Mouse (Mus musculus) midbrain, embryonic 13.5 days (tissue): ENCODE measurements around the gene Atoh8. TPM values are rescaled to one million over a fixed set of nuclear protein-coding genes. Genes with fewer than 3 reads are reported as not detected.

Experiments
- ATAC-seq: fragments of 200-750 bp; cut with Nextera tagmentation; 2 replicates; pipeline ENCODE4 v1.8.0; 2017; ENCODE audit warnings: mild to moderate bottlenecking, moderate TSS enrichment, moderate library complexity
- H3K27ac ChIP-seq: fragments of 300-500 bp; sonication (generic); 2 replicates; pipeline ENCODE4 v1.5.1; 2015; ENCODE audit warnings: inconsistent platforms, mild to moderate bottlenecking, moderate library complexity
- H3K27me3 ChIP-seq: fragments of 300-500 bp; sonication (generic); 2 replicates; pipeline ENCODE4 v1.6.1; 2015; ENCODE audit warnings: mild to moderate bottlenecking, inconsistent platforms
- H3K36me3 ChIP-seq: fragments of 300-500 bp; sonication (generic); 2 replicates; pipeline ENCODE4 v1.6.1; 2015; ENCODE audit warnings: mild to moderate bottlenecking, inconsistent platforms
- H3K4me1 ChIP-seq: fragments of 300-500 bp; sonication (generic); replicated peaks from 2 replicates; pipeline ENCODE4 v1.6.1; 2015; ENCODE audit warnings: inconsistent platforms
- H3K4me2 ChIP-seq: fragments of 300-500 bp; sonication (generic); replicated peaks from 2 replicates; pipeline ENCODE4 v1.6.1; 2015; ENCODE audit warnings: moderate library complexity, mild to moderate bottlenecking, inconsistent platforms
- H3K4me3 ChIP-seq: fragments of 300-500 bp; sonication (generic); replicated peaks from 2 replicates; pipeline ENCODE4 v1.5.1; 2015; ENCODE audit warnings: mild to moderate bottlenecking, inconsistent platforms
- H3K9ac ChIP-seq: fragments of 300-500 bp; sonication (generic); replicated peaks from 2 replicates; pipeline ENCODE4 v1.6.1; 2015; ENCODE audit warnings: mild to moderate bottlenecking, inconsistent platforms
- H3K9me3 ChIP-seq: fragments of 300-500 bp; sonication (generic); 2 replicates; pipeline ENCODE4 v1.6.1; 2016; ENCODE audit warnings: mild to moderate bottlenecking, inconsistent platforms
- WGBS: fragments of 180-500 bp; shearing (Covaris S2); methylation state at CpG from one replicate; pipeline ENCODE4 v1.1.7; 2015; 5-methylcytosine and 5-hydroxymethylcytosine counted together
- polyA plus RNA-seq: library from polyadenylated mRNA; unstranded; fragments of >200 nt; fragmentation: Nextera tagmentation; extraction: Ambion mirVana; gene quantifications from 2 replicates; pipeline ENCODE4 v1.2.1, GENCODE M21; 2015

Atoh8 gene
- polyA plus RNA-seq, 1 experiment from 2014 or later = 3.8 TPM

DNA sequence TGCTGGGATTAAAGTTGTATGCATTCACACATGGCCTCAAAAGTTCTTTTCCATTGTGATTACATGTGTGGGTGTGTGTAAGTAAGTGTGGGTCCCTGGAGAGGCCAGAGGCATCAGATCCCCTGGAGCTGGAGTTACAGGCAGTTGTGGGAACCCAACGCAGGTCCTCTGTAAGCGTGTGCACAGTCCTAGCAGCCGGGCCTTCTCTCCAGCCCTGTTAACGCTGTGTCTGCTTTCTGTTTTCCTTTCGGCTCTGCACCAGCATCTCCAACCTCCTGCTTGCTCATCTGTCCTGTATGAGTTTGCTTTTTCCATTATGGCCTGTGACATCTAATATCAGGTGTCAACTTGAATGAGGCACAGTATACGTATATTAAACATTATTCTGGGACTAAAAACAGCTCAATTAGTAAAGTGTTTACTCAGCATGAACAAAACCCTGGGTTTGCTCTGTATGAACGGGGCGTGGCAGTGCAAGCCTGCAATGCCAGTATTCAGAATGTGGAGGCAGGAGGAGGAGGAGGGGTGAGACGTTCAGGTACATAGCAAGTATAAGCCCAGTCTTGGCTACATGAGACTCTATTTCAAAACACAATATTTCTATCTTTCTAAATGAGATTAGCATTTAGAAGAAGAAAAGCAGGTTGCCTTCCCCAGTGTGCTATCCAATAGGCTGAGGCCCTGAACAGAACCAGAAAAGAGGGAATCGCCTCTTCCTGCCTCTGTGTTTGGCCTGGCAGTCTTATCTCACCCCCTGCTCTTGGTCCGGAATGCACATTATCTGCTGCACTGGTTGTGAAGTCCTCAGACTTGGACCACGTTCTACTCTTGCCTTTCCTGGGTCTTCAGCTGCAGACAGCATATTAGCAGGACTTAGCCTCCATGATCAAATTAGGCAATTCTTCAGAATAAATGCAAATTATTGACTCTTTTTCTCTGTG, 55.5 kb downstream of the Atoh8 start:
- Histone ChIP-seq H3K4me3 (no peak overlapping the region), H3K36me3 (no peaks in the 10 kb centered on the region), H3K9ac (no peak overlapping the region), H3K4me2 (no peak overlapping the region), H3K9me3 (no peaks in the 10 kb centered on the region), H3K4me1 (peaks cover 17% of the 10 kb centered on the region), H3K27ac (no peak overlapping the region), H3K27me3 (peaks cover 8% of the 10 kb centered on the region)
- no peak for ATAC-seq
- WGBS = 85% methylated on average over 12 of the region's 12 CpGs

DNA sequence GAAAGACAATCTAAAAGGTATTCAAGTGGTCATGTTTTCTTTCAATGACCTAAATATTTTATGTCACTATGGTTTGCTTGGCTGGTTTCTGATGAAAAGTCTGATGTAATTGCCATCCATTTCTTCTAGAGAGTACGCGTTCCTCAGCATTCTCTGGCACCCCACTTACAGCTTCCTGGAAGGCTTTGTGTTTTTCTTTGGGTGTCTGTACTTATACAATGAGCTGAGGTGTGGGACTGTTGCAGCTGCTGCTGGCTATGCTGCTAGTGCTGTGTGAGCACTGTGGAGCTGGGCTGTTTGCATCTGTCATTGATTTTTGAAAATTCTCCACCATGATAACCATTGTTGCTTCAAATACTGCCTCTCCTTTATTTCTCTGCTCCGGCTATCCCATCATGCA, 56.4 kb downstream of the Atoh8 start:
- ATAC-seq = no peak
- 90% methylated on average over 3 of the region's 3 CpGs for WGBS
- no peak overlapping the region for H3K4me2 ChIP-seq

DNA sequence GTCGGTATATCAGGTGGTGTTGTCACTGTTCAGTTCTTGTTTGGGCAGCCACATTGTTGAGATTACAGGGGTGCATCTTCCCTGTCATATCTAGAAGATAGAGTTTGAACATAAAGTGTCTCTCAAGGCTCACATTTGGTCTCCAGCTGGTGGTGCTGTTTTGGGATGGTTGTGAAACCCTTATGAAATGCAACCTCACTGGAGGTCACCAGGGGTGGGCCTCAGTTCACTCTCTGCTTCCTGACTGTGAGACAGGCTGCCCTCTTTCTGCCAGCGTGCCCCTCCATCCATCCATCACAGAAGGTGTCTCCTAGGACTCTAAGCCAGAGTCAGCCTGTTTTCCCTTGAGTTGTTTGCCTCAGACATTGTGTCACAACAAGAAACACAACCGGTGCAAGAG, 58.0 kb downstream of the Atoh8 start:
- H3K4me2 ChIP-seq = no peak overlapping the region
- H3K9me3 ChIP-seq = no peaks in the 10 kb centered on the region
- WGBS = 80% methylated on average over 3 of the region's 3 CpGs
- no peaks in the 10 kb centered on the region for H3K36me3 ChIP-seq
- no peak overlapping the region for H3K4me3 ChIP-seq
- no peak overlapping the region for H3K9ac ChIP-seq
- H3K27ac ChIP-seq = no peak overlapping the region
- no peak for ATAC-seq
- H3K4me1 ChIP-seq = peaks cover 12% of the 10 kb centered on the region
- no peaks in the 10 kb centered on the region for H3K27me3 ChIP-seq

More for the DNA sequence above, 56.4 kb downstream of the Atoh8 start:
- Histone ChIP-seq H3K9me3 (no peaks in the 10 kb centered on the region), H3K9ac (no peak overlapping the region), H3K36me3 (no peaks in the 10 kb centered on the region), H3K4me1 (peaks cover 17% of the 10 kb centered on the region), H3K27me3 (no peaks in the 10 kb centered on the region), H3K27ac (no peak overlapping the region), H3K4me3 (no peak overlapping the region)

DNA sequence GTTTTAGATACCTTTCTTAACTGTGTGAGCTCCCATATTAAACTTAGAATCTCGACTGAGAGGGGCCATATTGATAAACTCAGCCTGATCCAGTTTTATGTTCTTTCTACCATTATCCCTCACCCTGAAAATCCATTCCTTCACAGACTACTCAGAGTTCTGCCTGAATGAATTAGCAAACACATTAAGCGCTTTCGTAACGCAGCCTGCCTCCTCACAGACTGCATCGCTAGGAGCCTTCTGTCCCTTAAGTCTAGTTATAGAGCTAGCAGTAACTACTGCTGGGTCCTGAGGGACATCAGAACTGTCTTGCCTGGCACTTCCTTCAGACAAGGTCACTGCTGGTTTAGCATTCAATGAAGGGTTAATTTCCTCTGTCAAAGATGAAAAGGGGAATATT, 59.4 kb downstream of the Atoh8 start:
- Histone ChIP-seq H3K4me2 (no peak overlapping the region), H3K27ac (no peak overlapping the region), H3K9me3 (no peaks in the 10 kb centered on the region), H3K4me3 (no peak overlapping the region), H3K27me3 (no peaks in the 10 kb centered on the region), H3K4me1 (peaks cover 12% of the 10 kb centered on the region), H3K36me3 (no peaks in the 10 kb centered on the region), H3K9ac (no peak overlapping the region)
- WGBS = 55% methylated on average over 5 of the region's 5 CpGs
- no peak for ATAC-seq

DNA sequence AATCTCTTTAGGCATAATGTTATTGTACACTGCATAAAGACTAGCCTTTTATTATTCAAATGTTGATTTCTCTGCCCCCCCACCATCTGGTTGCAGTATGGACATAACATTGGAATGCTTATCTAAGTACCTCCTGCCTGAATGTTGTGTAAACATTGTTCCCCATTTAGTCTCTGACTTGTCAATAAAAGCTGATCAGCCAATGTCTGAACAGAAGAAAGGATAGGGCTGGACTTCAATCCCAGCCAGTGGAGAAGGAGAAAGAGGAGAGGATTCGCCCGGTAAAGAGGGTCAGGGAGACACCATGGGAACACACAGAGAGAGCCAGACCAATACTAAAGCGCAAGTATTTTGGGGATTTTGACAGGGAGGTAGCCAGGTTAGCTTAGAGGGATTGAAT, 60.0 kb downstream of the Atoh8 start:
- Histone ChIP-seq H3K4me2 (no peak overlapping the region), H3K9ac (no peak overlapping the region), H3K4me3 (no peak overlapping the region), H3K9me3 (no peaks in the 10 kb centered on the region), H3K4me1 (peaks cover 12% of the 10 kb centered on the region), H3K27me3 (no peaks in the 10 kb centered on the region), H3K36me3 (no peaks in the 10 kb centered on the region), H3K27ac (no peak overlapping the region)
- 39% methylated on average over 3 of the region's 3 CpGs for WGBS
- peak; percentile 27; the same call in 1 of the 2 replicates for ATAC-seq

DNA sequence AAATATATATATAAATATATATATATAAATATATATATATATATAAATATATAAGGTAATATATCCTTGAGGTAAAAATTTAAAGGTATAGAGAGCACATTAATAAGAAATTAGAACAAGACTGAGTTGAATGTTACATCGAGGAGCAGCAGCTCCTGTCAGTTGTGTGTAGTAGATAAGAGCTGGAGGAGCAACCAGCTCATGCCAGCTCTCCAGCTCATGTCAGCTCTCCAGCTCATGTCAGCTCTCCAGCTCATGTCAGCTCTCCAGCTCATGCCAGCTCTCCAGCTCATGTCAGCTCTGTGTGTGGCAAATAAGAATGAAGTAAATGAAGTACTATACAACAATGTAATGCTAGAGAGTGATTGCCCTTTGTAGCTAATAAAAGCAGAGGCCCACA, 62.0 kb downstream of the Atoh8 start:
- WGBS = 95% methylated on average over 1 of the region's 1 CpGs
- no peaks in the 10 kb centered on the region for H3K27me3 ChIP-seq
- H3K9ac ChIP-seq = no peak overlapping the region
- H3K9me3 ChIP-seq = no peaks in the 10 kb centered on the region
- no peaks in the 10 kb centered on the region for H3K36me3 ChIP-seq
- H3K4me1 ChIP-seq = peaks cover 12% of the 10 kb centered on the region
- no peak overlapping the region for H3K4me3 ChIP-seq
- ATAC-seq = no peak
- no peak overlapping the region for H3K4me2 ChIP-seq
- no peak overlapping the region for H3K27ac ChIP-seq

DNA sequence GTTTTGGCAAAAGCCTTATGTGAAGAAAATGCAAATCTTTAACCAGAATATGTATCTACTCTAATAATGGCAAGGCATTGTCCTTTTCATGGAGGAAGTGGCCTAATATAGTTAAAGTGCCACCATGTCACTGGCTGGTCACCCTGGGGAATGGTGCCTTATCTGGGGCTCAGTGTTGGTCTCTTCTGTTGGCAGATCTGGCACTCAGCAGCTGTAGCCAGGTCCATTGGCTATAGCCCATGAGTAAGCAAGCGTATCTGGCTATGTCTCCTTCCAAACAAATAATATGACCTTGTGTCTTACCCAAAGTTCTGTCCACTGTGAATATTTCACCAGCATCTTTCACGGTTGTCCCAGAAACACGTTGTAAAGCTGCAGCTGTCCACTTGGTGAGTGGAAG, 64.0 kb downstream of the Atoh8 start:
- Histone ChIP-seq H3K4me2 (no peak overlapping the region), H3K36me3 (no peaks in the 10 kb centered on the region), H3K4me1 (peaks cover 12% of the 10 kb centered on the region), H3K9ac (no peak overlapping the region), H3K4me3 (no peak overlapping the region), H3K27me3 (no peaks in the 10 kb centered on the region), H3K9me3 (no peaks in the 10 kb centered on the region), H3K27ac (no peak overlapping the region)
- WGBS = 88% methylated on average over 3 of the region's 3 CpGs
- no peak for ATAC-seq

DNA sequence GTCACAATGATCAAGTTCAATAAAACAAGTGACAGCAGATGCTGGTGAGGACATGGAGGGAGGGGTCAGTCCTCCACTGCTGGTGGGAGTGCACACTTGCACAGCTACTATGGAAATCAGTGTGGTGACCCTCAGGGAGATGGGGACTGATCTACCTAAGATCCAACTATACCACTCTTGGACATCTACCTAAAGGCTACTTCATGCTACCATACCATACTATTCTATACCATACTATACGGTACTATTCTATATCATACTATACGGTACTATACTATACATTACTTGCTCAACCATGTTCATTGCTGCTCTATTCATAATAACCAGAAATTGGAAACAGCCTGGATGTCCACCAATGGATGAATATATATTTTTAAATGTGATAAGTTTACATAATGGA, 69.5 kb downstream of the Atoh8 start:
- no peaks in the 10 kb centered on the region for H3K9me3 ChIP-seq
- no peaks in the 10 kb centered on the region for H3K36me3 ChIP-seq
- no peak for ATAC-seq
- no peak overlapping the region for H3K4me2 ChIP-seq
- peaks cover 5% of the 10 kb centered on the region; the same call in 1 of the 2 replicates for H3K4me1 ChIP-seq
- no peaks in the 10 kb centered on the region for H3K27me3 ChIP-seq
- WGBS = 39% methylated on average over 2 of the region's 2 CpGs
- no peak overlapping the region for H3K4me3 ChIP-seq
- H3K9ac ChIP-seq = no peak overlapping the region
- no peak overlapping the region for H3K27ac ChIP-seq

DNA sequence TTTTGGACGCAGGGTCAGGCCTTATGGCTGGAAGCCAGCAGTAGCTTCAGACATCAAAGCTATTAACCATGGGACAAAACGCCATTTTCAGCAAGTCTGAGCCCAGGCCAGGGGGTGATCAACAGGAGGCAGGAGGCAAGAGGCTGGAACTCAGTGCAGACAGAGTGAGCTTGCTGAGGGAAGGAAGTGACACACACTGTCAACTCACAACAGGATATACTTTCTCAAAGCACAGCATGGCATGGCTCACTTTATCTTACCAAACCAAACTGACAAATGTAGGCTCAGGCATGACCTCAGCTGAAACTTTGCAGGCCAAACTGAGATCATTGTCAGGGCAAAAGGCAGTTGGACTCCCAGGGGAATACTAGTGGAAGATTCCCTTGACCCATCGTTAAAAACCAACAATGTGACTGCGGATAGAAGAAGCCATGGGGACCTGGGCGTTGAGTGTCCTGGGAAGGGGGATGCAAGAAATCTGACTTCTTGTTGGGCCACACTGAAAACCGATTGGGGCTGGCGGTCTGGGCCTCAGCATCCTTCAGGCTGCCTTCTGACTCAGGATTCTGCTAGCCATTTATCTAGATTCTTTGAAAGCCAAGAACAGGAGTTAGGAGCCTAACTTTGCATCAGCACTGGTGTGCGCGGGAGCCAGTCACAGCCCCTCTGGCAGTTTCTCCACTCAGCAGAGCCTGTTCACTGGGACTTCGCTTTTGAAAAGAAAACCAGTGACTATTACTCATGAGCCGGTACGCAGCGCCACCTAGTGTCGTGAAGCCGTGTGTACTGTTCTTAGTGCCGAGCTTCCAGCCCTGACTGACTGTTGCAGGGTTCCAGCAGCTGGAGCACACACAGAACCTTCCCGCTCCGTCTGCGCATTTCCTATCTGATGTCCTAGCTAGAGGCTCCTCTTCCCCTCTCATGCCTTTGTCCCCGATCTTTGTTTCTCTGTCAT, 70.8 kb downstream of the Atoh8 start:
- Histone ChIP-seq H3K27me3 (no peaks in the 10 kb centered on the region), H3K9ac (no peak overlapping the region), H3K4me3 (no peak overlapping the region), H3K9me3 (no peaks in the 10 kb centered on the region), H3K36me3 (no peaks in the 10 kb centered on the region), H3K27ac (no peak overlapping the region), H3K4me1 (peaks cover 5% of the 10 kb centered on the region; the same call in 1 of the 2 replicates), H3K4me2 (no peak overlapping the region)
- peak; percentile 90 for ATAC-seq
- WGBS = 23% methylated on average over 20 of the region's 20 CpGs

DNA sequence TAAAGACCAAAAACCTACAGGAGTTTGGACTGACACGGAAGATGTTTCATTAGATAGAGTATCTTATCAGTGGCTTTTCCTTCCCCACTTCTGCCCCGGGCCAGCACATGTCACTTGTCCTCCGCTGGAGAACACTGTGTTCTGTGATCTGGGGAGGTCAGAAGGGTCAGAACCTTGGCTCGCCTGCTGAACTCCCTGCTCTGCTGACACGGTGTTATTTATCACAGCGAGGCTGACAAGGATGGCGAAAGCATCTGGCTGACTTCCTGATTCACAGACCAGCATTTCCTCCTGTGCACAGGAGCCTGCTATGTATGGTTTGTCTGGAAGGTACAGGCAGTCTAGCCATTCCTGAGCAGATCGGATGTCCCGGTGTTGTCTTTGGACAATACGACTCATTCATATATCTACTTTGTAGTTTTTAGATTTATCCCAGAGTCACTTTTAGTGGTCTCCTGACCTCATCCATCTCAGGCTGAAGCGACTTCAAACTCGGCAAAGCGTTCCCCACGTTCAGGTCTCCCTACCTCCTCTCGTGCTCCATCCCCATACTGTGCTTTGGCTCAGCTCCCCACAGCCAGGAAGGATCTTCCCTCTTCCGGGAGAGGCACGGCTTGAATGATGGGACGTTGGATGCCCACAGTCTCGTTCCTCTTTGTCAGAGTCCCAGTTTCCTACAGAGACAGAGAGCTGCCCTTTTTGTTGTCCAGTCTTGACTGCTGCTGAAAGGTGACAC, 73.1 kb downstream of the Atoh8 start:
- H3K4me2 ChIP-seq = no peak overlapping the region
- no peak overlapping the region for H3K9ac ChIP-seq
- H3K4me1 ChIP-seq = peaks cover 5% of the 10 kb centered on the region; the same call in 1 of the 2 replicates
- no peak overlapping the region for H3K27ac ChIP-seq
- no peak for ATAC-seq
- H3K36me3 ChIP-seq = no peaks in the 10 kb centered on the region
- no peaks in the 10 kb centered on the region for H3K9me3 ChIP-seq
- H3K4me3 ChIP-seq = no peak overlapping the region
- WGBS = 72% methylated on average over 19 of the region's 19 CpGs
- no peaks in the 10 kb centered on the region for H3K27me3 ChIP-seq

DNA sequence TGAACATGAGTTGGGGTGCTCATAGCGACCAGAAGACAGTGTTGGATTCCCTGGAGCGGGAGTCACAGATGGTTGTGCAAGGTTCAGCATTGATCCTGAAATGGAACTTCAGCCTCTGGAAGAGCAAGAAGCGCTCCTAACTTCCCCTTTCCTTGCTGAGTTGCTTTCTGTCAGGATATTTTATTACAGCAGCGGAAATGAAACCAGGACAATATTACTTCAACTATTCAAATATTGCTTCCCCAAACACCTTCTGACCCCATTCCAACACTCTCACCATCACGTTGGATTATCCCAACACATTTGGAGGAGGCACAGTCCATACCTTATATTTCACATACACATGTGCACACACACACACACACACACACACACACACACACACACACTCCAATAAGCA, 73.6 kb downstream of the Atoh8 start:
- 88% methylated on average over 5 of the region's 5 CpGs for WGBS
- no peak overlapping the region for H3K4me3 ChIP-seq
- H3K27me3 ChIP-seq = no peaks in the 10 kb centered on the region
- ATAC-seq = no peak
- no peak overlapping the region for H3K4me2 ChIP-seq
- no peak overlapping the region for H3K27ac ChIP-seq
- H3K9ac ChIP-seq = no peak overlapping the region
- H3K4me1 ChIP-seq = peaks cover 5% of the 10 kb centered on the region; the same call in 1 of the 2 replicates
- no peaks in the 10 kb centered on the region for H3K9me3 ChIP-seq
- no peaks in the 10 kb centered on the region for H3K36me3 ChIP-seq
